Mouse (Mus musculus) liver, embryonic 14.5 days (tissue): ENCODE measurements around the gene Tcl1b3. TPM values are rescaled to one million over a fixed set of nuclear protein-coding genes. Genes with fewer than 3 reads are reported as not detected.

Experiments
- ATAC-seq: fragments of 200-750 bp; cut with Nextera tagmentation; 2 replicates; pipeline ENCODE4 v1.8.0; 2017; ENCODE audit warnings: moderate number of reproducible peaks, mild to moderate bottlenecking, moderate library complexity; ENCODE audit not compliant: insufficient read depth
- DNase-seq, 3 experiments: peaks; one replicate each; pipeline ENCODE4 v3.0.0-alpha.2; 2012 to 2013; ENCODE audit warnings: low read depth in 3 of 3, low spot score in 3 of 3
- H3K27ac ChIP-seq: fragments of 300-500 bp; sonication (generic); 2 replicates; pipeline ENCODE4 v1.5.1; 2014; ENCODE audit warnings: moderate library complexity, mild to moderate bottlenecking, control low read depth, inconsistent platforms
- H3K27me3 ChIP-seq: fragments of 300-500 bp; sonication (generic); 2 replicates; pipeline ENCODE4 v1.6.1; 2014; ENCODE audit warnings: mild to moderate bottlenecking, low read length, moderate library complexity; ENCODE audit not compliant: control insufficient read depth, insufficient read depth
- H3K36me3 ChIP-seq: fragments of 300-500 bp; sonication (generic); replicated peaks from 2 replicates; pipeline ENCODE4 v1.6.1; 2014; ENCODE audit warnings: low read depth; ENCODE audit not compliant: control insufficient read depth, insufficient read depth
- H3K4me1 ChIP-seq, 2 experiments: fragments of 200-500 bp in 1 of 2; fragments of 300-500 bp in 1 of 2; sonication (generic) in 1 of 2; replicated peaks; 2 replicates each; pipeline ENCODE4 v1.6.1; 2012 to 2014; ENCODE audit warnings: antibody characterized with exemption in 1 of 2, inconsistent platforms in 1 of 2, low read length in 1 of 2; ENCODE audit not compliant: control insufficient read depth in 2 of 2, insufficient read depth in 2 of 2
- H3K4me2 ChIP-seq: fragments of 300-500 bp; sonication (generic); 2 replicates; pipeline ENCODE4 v1.6.1; 2014; ENCODE audit warnings: low read depth, mild to moderate bottlenecking, control low read depth, moderate library complexity
- H3K4me3 ChIP-seq, 2 experiments: fragments of 200-500 bp in 1 of 2; fragments of 300-500 bp in 1 of 2; sonication (generic) in 1 of 2; 2 replicates each; pipeline ENCODE4 v1.5.1; 2012 to 2014; ENCODE audit warnings: low read depth in 2 of 2, low read length in 2 of 2, mild to moderate bottlenecking in 2 of 2, control low read depth in 1 of 2, inconsistent platforms in 1 of 2, moderate library complexity in 1 of 2; ENCODE audit not compliant: insufficient read depth in 1 of 2
- H3K9ac ChIP-seq: fragments of 300-500 bp; sonication (generic); replicated peaks from 2 replicates; pipeline ENCODE4 v1.6.1; 2014; ENCODE audit warnings: mild to moderate bottlenecking, control low read depth, moderate library complexity
- H3K9me3 ChIP-seq: fragments of 300-500 bp; sonication (generic); 2 replicates; pipeline ENCODE4 v1.6.1; 2016; ENCODE audit warnings: low read length, mixed read lengths; ENCODE audit not compliant: control insufficient read depth
- CTCF ChIP-seq: IDR thresholded peaks from 2 replicates; pipeline ENCODE4 v1.5.1; 2016; ENCODE audit warnings: antibody characterized with exemption, low read depth, control low read depth
- EP300 ChIP-seq: IDR thresholded peaks from 2 replicates; pipeline ENCODE4 v1.6.1; 2016; ENCODE audit warnings: antibody characterized with exemption, low read depth
- WGBS: fragments of 180-500 bp; shearing (Covaris S2); extraction: QIAGEN DNeasy Blood & Tissue Kit; methylation state at CpG from one replicate; pipeline ENCODE4 v1.1.7; 2014; ENCODE audit not compliant: insufficient replicate concordance; 5-methylcytosine and 5-hydroxymethylcytosine counted together
- polyA plus RNA-seq, 2 experiments: library from polyadenylated mRNA; depleted of rRNA in 1 of 2; stranded (reverse) in 1 of 2; unstranded in 1 of 2; fragments of >200 nt; fragmentation: Nextera tagmentation in 1 of 2; extraction: Ambion mirVana in 1 of 2; gene quantifications; 2 replicates each; pipeline versions ENCODE4 v1.2.1 to v1.2.3; 2012 to 2014

The Tcl1b3 gene
- polyA plus RNA-seq, 2 experiments, result not detected

DNA sequence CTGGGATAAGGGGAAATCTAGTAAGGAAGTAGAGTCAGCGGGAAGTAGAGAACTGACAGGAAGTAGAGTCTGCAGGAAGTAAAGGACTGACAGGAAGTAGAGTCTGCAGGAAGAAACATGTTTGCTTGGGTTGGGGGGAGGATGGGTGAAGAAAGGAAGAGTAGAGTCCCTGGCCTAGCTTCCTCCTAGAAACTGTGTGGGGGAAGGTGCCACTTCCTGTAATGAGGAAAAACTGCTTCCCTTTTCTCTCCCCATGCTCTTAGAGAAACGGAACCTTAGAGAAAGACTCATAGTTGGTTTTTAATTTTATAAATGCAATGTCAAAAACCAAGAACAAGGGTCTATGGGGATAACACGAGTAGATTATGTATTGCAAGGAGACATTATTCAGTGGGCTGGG lies 44.2 kb downstream of the Tcl1b3 start:
- WGBS, result 15% methylated on average over 3 of the region's 3 CpGs
- no peaks in the 10 kb centered on the region for H3K36me3 ChIP-seq
- H3K27me3 ChIP-seq, result no peaks in the 10 kb centered on the region
- H3K9ac ChIP-seq, result no peak overlapping the region
- no peaks in the 10 kb centered on the region for H3K9me3 ChIP-seq
- no peaks in the 10 kb centered on the region for H3K4me1 ChIP-seq
- DNase-seq, result no peak
- H3K27ac ChIP-seq, result no peak overlapping the region
- TF ChIP-seq CTCF (no peak), EP300 (no peak)
- no peak overlapping the region for H3K4me3 ChIP-seq
- no peak for ATAC-seq
- H3K4me2 ChIP-seq, result no peak overlapping the region

DNA sequence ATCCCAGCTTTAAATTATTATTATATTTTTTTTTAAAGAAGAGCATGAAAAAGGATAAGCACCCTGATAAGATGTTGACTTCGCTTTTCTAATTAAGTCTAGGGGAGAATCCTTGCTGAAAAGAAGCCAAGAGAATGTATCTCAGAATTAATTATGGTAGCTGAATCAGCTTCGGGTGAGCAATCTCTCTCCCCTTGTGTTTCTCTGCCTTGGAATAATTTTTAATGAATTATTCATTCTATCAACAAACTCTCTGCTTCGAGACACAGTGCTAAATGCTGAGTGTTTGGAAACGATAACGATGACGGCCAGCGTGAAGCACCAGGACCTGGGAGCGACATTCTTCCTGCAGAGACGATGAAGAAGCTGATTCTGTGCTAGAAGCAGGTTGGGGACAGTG lies 48.2 kb downstream of the Tcl1b3 start:
- no peak overlapping the region for H3K4me2 ChIP-seq
- no peaks in the 10 kb centered on the region for H3K4me1 ChIP-seq
- 60% methylated on average over 9 of the region's 9 CpGs for WGBS
- no peaks in the 10 kb centered on the region for H3K9me3 ChIP-seq
- DNase-seq (no peak), ATAC-seq (no peak)
- no peaks in the 10 kb centered on the region for H3K27me3 ChIP-seq
- H3K4me3 ChIP-seq, result no peak overlapping the region
- no peak overlapping the region for H3K9ac ChIP-seq
- TF ChIP-seq CTCF, result no peak
- TF ChIP-seq EP300, result no peak
- no peak overlapping the region for H3K27ac ChIP-seq
- no peaks in the 10 kb centered on the region for H3K36me3 ChIP-seq

Other genes with a start within 250 kb of the Tcl1b3 start
- 1.7 and 2.2 TPM in 2 replicates for gene Syne3, start 181.2 kb upstream of the Tcl1b3 start, polyA plus RNA-seq (2012; rRNA removed)
- gene Syne3, start 181.2 kb upstream of the Tcl1b3 start, polyA plus RNA-seq (2014; fragmentation: Nextera tagmentation; extraction: Ambion mirVana), result 1.6 and 1.7 TPM in 2 replicates
- gene Glrx5, start 158.4 kb upstream of the Tcl1b3 start, polyA plus RNA-seq (2012; rRNA removed), result 93.7 and 238 TPM in 2 replicates
- 622 and 681 TPM in 2 replicates for gene Glrx5, start 158.4 kb upstream of the Tcl1b3 start, polyA plus RNA-seq (2014; fragmentation: Nextera tagmentation; extraction: Ambion mirVana)
- 0.07 and 0.12 TPM in 2 replicates for gene Tcl1b2, start 45.0 kb upstream of the Tcl1b3 start, polyA plus RNA-seq (2012; rRNA removed)
- not detected in 2 replicates for gene Tcl1b2, start 45.0 kb upstream of the Tcl1b3 start, polyA plus RNA-seq (2014; fragmentation: Nextera tagmentation; extraction: Ambion mirVana)
- gene Tcl1b1, start 31.4 kb upstream of the Tcl1b3 start, polyA plus RNA-seq (2012; rRNA removed), result not detected in 2 replicates
- not detected in 2 replicates for gene Tcl1b1, start 31.4 kb upstream of the Tcl1b3 start, polyA plus RNA-seq (2014; fragmentation: Nextera tagmentation; extraction: Ambion mirVana)
- gene Tcl1b5, start 14.7 kb upstream of the Tcl1b3 start, polyA plus RNA-seq (2012; rRNA removed), result not detected in 2 replicates
- gene Tcl1b5, start 14.7 kb upstream of the Tcl1b3 start, polyA plus RNA-seq (2014; fragmentation: Nextera tagmentation; extraction: Ambion mirVana), result not detected in 2 replicates
- not detected in 2 replicates for gene Tcl1b4, start 10.9 kb downstream of the Tcl1b3 start, polyA plus RNA-seq (2012; rRNA removed)
- gene Tcl1b4, start 10.9 kb downstream of the Tcl1b3 start, polyA plus RNA-seq (2014; fragmentation: Nextera tagmentation; extraction: Ambion mirVana), result not detected in 2 replicates
- not detected in 2 replicates for gene Tcl1, start 31.8 kb downstream of the Tcl1b3 start, polyA plus RNA-seq (2012; rRNA removed)
- gene Tcl1, start 31.8 kb downstream of the Tcl1b3 start, polyA plus RNA-seq (2014; fragmentation: Nextera tagmentation; extraction: Ambion mirVana), result not detected in 2 replicates
- gene Tunar, start 142.8 kb downstream of the Tcl1b3 start, polyA plus RNA-seq (2012; rRNA removed), result not detected in 2 replicates
- gene Tunar, start 142.8 kb downstream of the Tcl1b3 start, polyA plus RNA-seq (2014; fragmentation: Nextera tagmentation; extraction: Ambion mirVana), result not detected in 2 replicates